Mouse (Mus musculus): Measurements from ENCODE around the gene Mrpl18. TPM values are rescaled to one million over a fixed set of nuclear protein-coding genes. Genes with fewer than 3 reads are reported as not detected.
"Not testable (repeated sequence)": the region's sequence is repeated elsewhere in the genome, so short reads cannot be mapped to it uniquely, and the experiment has no call there.

Gene Mrpl18
- polyA plus RNA-seq, 1 experiment from 2014 or later = 158 TPM

DNA sequence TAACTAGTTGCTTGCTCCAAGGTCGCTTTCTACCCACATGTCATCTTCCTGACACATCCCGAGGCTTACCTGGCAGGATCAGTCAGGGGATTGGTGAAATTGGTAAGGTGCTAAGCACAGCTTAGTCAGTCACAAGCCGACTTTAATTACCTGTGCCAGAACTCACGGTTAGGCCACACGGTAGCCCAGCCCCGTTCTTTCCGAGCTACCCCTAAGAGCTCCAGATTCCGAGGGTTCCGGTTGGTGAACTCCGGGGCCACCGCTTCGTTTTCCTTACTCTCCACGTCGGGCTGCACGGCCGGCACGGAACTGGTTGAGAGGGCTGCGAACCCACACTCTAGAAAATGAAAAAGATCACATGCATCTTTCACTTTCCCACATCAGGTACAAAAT lies 661 bp downstream of the Mrpl18 start, which contains the start of gene Tcp1:
TSS of gene Tcp1 (plus strand) at position 214 of the 393 bp plus-strand sequence.
- WGBS = under 1% methylated on average over 18 of the region's 18 CpGs
- H3K9me3 ChIP-seq (ENCODE audit: low read length) = no peaks in the 10 kb centered on the region
- peak within 1 kb of the TSS; percentile 91 for H3K4me2 ChIP-seq (replicated peaks; ENCODE audit: low read depth, low read length)
- peaks cover 13% of the 10 kb centered on the region for H3K4me1 ChIP-seq (ENCODE audit: insufficient read depth, low read length)
- peak within 1 kb of the TSS; percentile 99 for H3K9ac ChIP-seq (replicated peaks; ENCODE audit: low read length)
- peak within 1 kb of the TSS; percentile 93 for H3K4me3 ChIP-seq (ENCODE audit: low read length)
- peaks cover 40% of the 10 kb centered on the region for H3K36me3 ChIP-seq (ENCODE audit: insufficient read depth, low read length)
- H3K27me3 ChIP-seq (ENCODE audit: insufficient read depth, low read length) = no peaks in the 10 kb centered on the region
- peak within 1 kb of the TSS; percentile 95 for H3K27ac ChIP-seq (ENCODE audit: low read length)
- ATAC-seq (ENCODE audit: low FRiP score, low TSS enrichment) = 0 out of 2 replicates have a peak, but pooled peaks have one; percentile 14

DNA sequence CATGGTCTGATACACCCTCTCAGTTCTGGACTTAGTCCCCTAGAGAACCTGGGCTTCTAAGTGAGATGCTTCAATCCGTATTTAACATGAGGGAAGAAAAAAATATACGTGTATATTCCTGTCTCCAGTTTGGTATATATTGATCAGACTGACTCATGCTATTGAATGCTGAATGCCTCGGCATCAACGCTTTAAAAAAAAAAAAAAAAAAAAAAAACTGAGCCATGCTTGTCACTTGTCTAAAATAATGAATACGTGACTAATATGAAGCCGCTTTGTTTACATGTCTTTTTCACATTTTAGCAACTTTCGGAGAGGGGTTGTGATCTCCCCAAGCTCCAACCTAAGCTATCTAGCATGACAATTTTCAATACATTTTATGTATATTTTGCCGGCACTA lies 5.8 kb downstream of the Mrpl18 start:
- Histone ChIP-seq H3K27ac (ENCODE audit: low read length) (no peak overlapping the region), H3K4me3 (ENCODE audit: low read length) (no peak overlapping the region), H3K27me3 (ENCODE audit: insufficient read depth, low read length) (no peaks in the 10 kb centered on the region), H3K36me3 (ENCODE audit: insufficient read depth, low read length) (peaks cover 25% of the 10 kb centered on the region), H3K9me3 (ENCODE audit: low read length) (no peaks in the 10 kb centered on the region), H3K4me2 (replicated peaks; ENCODE audit: low read depth, low read length) (no peak overlapping the region), H3K4me1 (ENCODE audit: insufficient read depth, low read length) (peaks cover 6% of the 10 kb centered on the region; the same call in 1 of the 2 replicates), H3K9ac (replicated peaks; ENCODE audit: low read length) (no peak overlapping the region)
- no peak for ATAC-seq (ENCODE audit: low FRiP score, low TSS enrichment)
- WGBS = 92% methylated on average over 8 of the region's 8 CpGs

GRCm38 (mm10) chr17:12909361-12910280 lies 6.5 kb downstream of the Mrpl18 start, which contains the start of gene Pnldc1:
Gene Pnldc1 (minus strand): TSS chr17:12910230.
- Histone ChIP-seq H3K27ac (ENCODE audit: low read length) (no peak within 1 kb of the TSS), H3K27me3 (ENCODE audit: insufficient read depth, low read length) (no peaks in the 10 kb centered on the region), H3K9ac (replicated peaks; ENCODE audit: low read length) (no peak within 1 kb of the TSS), H3K36me3 (ENCODE audit: insufficient read depth, low read length) (peaks cover 31% of the 10 kb centered on the region), H3K9me3 (ENCODE audit: low read length) (no peaks in the 10 kb centered on the region), H3K4me3 (ENCODE audit: low read length) (no peak within 1 kb of the TSS), H3K4me1 (ENCODE audit: insufficient read depth, low read length) (peaks cover under 1% of the 10 kb centered on the region; the same call in 1 of the 2 replicates), H3K4me2 (replicated peaks; ENCODE audit: low read depth, low read length) (no peak within 1 kb of the TSS)
- ATAC-seq (ENCODE audit: low FRiP score, low TSS enrichment) = no peak
- WGBS = 81% methylated on average over 35 of the region's 35 CpGs

- H3K27ac ChIP-seq (ENCODE audit: low read length) = no peak overlapping the region
- WGBS = 87% methylated on average over 9 of the region's 9 CpGs
- ATAC-seq (ENCODE audit: low FRiP score, low TSS enrichment) = no peak
- H3K9ac ChIP-seq (replicated peaks; ENCODE audit: low read length) = no peak overlapping the region
- no peaks in the 10 kb centered on the region for H3K4me1 ChIP-seq (ENCODE audit: insufficient read depth, low read length)
- H3K36me3 ChIP-seq (ENCODE audit: insufficient read depth, low read length) = peaks cover 13% of the 10 kb centered on the region; the same call in 1 of the 2 replicates
- H3K4me3 ChIP-seq (ENCODE audit: low read length) = no peak overlapping the region
- no peaks in the 10 kb centered on the region for H3K9me3 ChIP-seq (ENCODE audit: low read length)
- H3K4me2 ChIP-seq (replicated peaks; ENCODE audit: low read depth, low read length) = no peak overlapping the region
- H3K27me3 ChIP-seq (ENCODE audit: insufficient read depth, low read length) = no peaks in the 10 kb centered on the region
Observed at GRCm38 (mm10) chr17:12906436-12906835, 9.7 kb downstream of the Mrpl18 start.

DNA sequence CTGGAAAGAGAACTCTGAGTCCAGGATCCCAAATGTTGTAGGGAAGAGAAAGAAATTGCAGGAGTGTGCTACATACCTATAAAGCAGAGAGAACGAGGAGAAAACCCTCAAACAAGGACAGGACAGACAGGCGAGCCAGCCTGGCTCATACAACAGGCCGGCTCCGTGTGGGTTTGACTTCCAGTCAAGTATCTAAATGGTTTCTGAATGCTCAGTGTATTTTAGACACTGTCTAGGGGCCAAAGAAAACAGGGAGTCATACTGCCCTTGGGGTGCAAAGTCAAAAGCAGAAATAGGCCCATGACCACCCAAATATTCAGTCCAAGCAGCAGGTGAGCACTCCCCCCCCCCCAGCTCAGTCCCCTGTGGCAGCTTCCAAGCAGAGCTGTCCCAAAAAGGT lies 10.3 kb downstream of the Mrpl18 start:
- 86% methylated on average over 4 of the region's 4 CpGs for WGBS
- ATAC-seq (ENCODE audit: low FRiP score, low TSS enrichment) = no peak
- H3K9me3 ChIP-seq (ENCODE audit: low read length) = no peaks in the 10 kb centered on the region

DNA sequence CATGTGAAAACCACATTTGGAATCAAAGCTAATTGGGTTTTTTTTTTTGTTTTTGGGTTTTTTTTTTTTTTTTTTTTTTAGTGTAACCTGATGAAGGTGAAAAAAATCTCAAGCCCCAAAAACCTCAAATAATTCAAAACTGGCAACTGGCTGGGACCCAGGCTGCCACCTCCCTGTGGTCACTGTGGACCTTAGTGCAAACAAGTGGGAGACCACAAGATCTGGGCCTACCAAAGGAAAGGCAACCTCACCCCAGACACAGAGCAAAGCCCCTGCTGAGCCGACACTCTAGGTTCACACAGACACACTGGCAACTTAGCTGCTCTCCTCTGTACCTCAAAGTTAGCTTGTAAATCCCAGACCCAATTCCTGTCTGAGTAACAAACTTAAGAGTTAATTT lies 11.8 kb downstream of the Mrpl18 start:
- no peaks in the 10 kb centered on the region for H3K9me3 ChIP-seq (ENCODE audit: low read length)
- no peak overlapping the region for H3K4me3 ChIP-seq (ENCODE audit: low read length)
- 82% methylated on average over 1 of the region's 1 CpGs for WGBS
- no peaks in the 10 kb centered on the region for H3K27me3 ChIP-seq (ENCODE audit: insufficient read depth, low read length)
- H3K9ac ChIP-seq (replicated peaks; ENCODE audit: low read length) = no peak overlapping the region
- no peak overlapping the region for H3K4me2 ChIP-seq (replicated peaks; ENCODE audit: low read depth, low read length)
- H3K4me1 ChIP-seq (ENCODE audit: insufficient read depth, low read length) = no peaks in the 10 kb centered on the region
- no peak for ATAC-seq (ENCODE audit: low FRiP score, low TSS enrichment)
- H3K27ac ChIP-seq (ENCODE audit: low read length) = no peak overlapping the region
- peaks cover 10% of the 10 kb centered on the region; the same call in 1 of the 2 replicates for H3K36me3 ChIP-seq (ENCODE audit: insufficient read depth, low read length)

More for the DNA sequence above, 10.3 kb downstream of the Mrpl18 start:
- H3K4me3 ChIP-seq (ENCODE audit: low read length) = no peak overlapping the region
- no peak overlapping the region for H3K9ac ChIP-seq (replicated peaks; ENCODE audit: low read length)
- no peak overlapping the region for H3K4me2 ChIP-seq (replicated peaks; ENCODE audit: low read depth, low read length)
- no peaks in the 10 kb centered on the region for H3K4me1 ChIP-seq (ENCODE audit: insufficient read depth, low read length)
- H3K36me3 ChIP-seq (ENCODE audit: insufficient read depth, low read length) = peaks cover 10% of the 10 kb centered on the region; the same call in 1 of the 2 replicates
- H3K27me3 ChIP-seq (ENCODE audit: insufficient read depth, low read length) = no peaks in the 10 kb centered on the region
- no peak overlapping the region for H3K27ac ChIP-seq (ENCODE audit: low read length)

DNA sequence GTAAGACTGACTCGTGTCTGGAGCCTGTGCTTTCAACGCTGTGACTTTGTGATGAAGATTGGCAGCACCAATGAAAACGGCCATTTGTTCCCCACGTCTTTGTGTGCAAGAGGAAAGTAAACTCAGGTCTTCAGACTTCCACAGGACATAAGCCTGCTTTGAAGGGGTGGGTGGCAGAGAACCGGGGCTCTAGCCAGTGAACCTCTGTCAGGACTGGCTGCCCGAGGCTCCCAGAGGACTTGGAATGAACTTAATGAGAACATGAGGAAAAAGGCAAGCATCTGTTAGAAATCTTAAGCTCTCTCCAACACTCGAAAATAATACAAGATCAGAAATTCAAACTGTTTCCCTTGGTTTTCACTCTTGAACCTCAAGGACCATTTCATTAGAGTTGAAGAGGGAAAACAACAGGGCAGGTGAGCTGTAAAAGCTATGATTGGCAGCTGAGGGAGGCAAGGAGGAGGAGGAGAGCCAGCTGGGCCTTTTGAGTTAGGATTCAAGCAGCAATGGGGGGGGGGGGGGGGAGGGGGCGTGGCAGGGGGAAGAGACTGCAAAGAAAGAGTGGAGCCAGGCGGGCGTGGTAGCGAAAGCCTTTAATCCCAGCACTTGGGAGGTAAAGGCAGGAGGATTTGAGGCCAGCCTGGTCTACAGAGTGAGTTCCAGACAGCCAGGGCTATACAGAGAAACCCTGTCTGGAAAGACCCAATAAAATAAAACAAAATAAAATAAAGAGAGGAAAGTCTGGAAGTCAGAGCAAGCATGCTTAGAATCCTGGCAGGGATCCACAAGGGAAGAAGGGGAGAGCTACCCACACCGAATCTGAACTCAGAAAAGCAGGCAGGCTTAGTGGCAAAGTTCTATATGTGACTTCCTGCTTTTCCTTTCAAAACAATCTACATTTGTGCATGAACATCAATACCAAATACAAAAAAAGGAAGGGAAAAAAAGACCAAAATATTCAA lies 12.5 kb downstream of the Mrpl18 start:
- 33% methylated on average over 11 of the region's 12 CpGs for WGBS
- no peak overlapping the region for H3K4me2 ChIP-seq (replicated peaks; ENCODE audit: low read depth, low read length)
- ATAC-seq (ENCODE audit: low FRiP score, low TSS enrichment) = peak; percentile 36; the same call in 1 of the 2 replicates
- no peak overlapping the region for H3K9ac ChIP-seq (replicated peaks; ENCODE audit: low read length)
- no peaks in the 10 kb centered on the region for H3K27me3 ChIP-seq (ENCODE audit: insufficient read depth, low read length)
- no peaks in the 10 kb centered on the region for H3K4me1 ChIP-seq (ENCODE audit: insufficient read depth, low read length)
- H3K4me3 ChIP-seq (ENCODE audit: low read length) = no peak overlapping the region
- H3K27ac ChIP-seq (ENCODE audit: low read length) = 0 out of 2 replicates have a peak overlapping the region, but pooled peaks have one; percentile 24
- H3K36me3 ChIP-seq (ENCODE audit: insufficient read depth, low read length) = peaks cover 10% of the 10 kb centered on the region; the same call in 1 of the 2 replicates
- no peaks in the 10 kb centered on the region for H3K9me3 ChIP-seq (ENCODE audit: low read length)

DNA sequence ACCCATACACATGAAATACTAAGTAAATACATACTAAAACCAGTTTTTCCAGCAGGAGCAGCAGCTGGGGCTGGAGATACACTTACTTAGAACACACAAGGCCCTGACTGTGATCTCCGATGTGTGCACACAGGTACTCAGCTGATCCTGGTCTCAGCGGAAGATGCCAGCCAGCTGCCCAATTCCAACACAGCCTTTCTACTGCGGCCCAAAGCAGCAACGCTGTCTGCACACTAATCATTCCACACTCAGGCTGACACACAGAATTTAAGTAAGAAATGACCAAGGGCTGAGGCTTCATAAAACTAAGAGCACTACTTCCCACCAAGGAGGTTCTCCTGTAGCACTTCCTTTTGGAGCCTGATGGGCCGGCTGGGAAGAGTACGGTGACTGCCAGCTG lies 13.9 kb downstream of the Mrpl18 start:
- 92% methylated on average over 6 of the region's 6 CpGs for WGBS
- Histone ChIP-seq H3K9ac (replicated peaks; ENCODE audit: low read length) (no peak overlapping the region), H3K36me3 (ENCODE audit: insufficient read depth, low read length) (peaks cover 10% of the 10 kb centered on the region; the same call in 1 of the 2 replicates), H3K27me3 (ENCODE audit: insufficient read depth, low read length) (no peaks in the 10 kb centered on the region), H3K9me3 (ENCODE audit: low read length) (no peaks in the 10 kb centered on the region), H3K4me1 (ENCODE audit: insufficient read depth, low read length) (no peaks in the 10 kb centered on the region), H3K4me3 (ENCODE audit: low read length) (no peak overlapping the region), H3K27ac (ENCODE audit: low read length) (no peak overlapping the region), H3K4me2 (replicated peaks; ENCODE audit: low read depth, low read length) (no peak overlapping the region)
- no peak for ATAC-seq (ENCODE audit: low FRiP score, low TSS enrichment)

DNA sequence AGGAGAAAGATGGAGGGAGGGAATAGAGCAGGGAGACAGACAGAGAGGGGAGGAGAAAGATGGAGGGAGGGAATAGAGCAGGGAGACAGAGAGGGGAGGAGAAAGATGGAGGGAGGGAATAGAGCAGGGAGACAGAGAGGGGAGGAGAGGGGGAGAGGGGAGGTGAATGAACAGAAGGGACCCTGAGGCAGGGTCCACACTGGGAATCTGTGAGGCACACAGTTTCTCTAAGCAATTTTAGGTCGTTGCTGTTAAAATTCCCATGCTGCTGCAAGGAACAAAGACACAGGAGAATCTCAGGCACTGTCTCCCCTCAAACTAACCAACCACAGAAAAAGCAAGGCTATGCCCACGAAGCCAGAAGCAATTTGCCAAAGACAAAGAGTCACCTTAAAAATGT lies 17.5 kb downstream of the Mrpl18 start:
- ATAC-seq (ENCODE audit: low FRiP score, low TSS enrichment); H3K27ac ChIP-seq (ENCODE audit: low read length): not testable (repeated sequence)
- WGBS = 49% methylated on average over 2 of the region's 2 CpGs

More for the DNA sequence above, 17.5 kb downstream of the Mrpl18 start:
- H3K4me2 ChIP-seq (replicated peaks; ENCODE audit: low read depth, low read length); H3K9me3 ChIP-seq (ENCODE audit: low read length); H3K27me3 ChIP-seq (ENCODE audit: insufficient read depth, low read length); H3K9ac ChIP-seq (replicated peaks; ENCODE audit: low read length); H3K4me3 ChIP-seq (ENCODE audit: low read length); H3K4me1 ChIP-seq (ENCODE audit: insufficient read depth, low read length); H3K36me3 ChIP-seq (ENCODE audit: insufficient read depth, low read length): not testable (repeated sequence)
